Mouse (Mus musculus) cerebellum, adult 2 months (tissue): ENCODE measurements at regions not wholly inside any gene's neighbourhood (a gene's known extent, or its start where the extent isn't known, plus 50 kb on each side); places are given as distances from the start of the nearest gene placed in this dataset.

Experiments
- DNase-seq, 2 experiments: peaks; one replicate each; pipeline ENCODE4 v3.0.0; 2021
- H3K27ac ChIP-seq: fragments of 200-500 bp; 2 replicates; pipeline ENCODE4 v1.5.1; 2012; ENCODE audit warnings: low read length, control low read depth, inconsistent platforms; ENCODE audit not compliant: insufficient read depth
- H3K27me3 ChIP-seq: fragments of 200-500 bp; 2 replicates; pipeline ENCODE4 v1.6.1; 2012; ENCODE audit warnings: inconsistent platforms, mild to moderate bottlenecking, low read length, moderate library complexity; ENCODE audit not compliant: control insufficient read depth, insufficient read depth
- H3K4me1 ChIP-seq: fragments of 200-500 bp; 2 replicates; pipeline ENCODE4 v1.6.1; 2011; ENCODE audit warnings: low read length; ENCODE audit not compliant: control insufficient read depth, insufficient read depth
- H3K4me3 ChIP-seq: fragments of 200-500 bp; replicated peaks from 2 replicates; pipeline ENCODE3; 2011; ENCODE audit warnings: mild to moderate bottlenecking, low read depth, low read length, control low read depth; ENCODE audit not compliant: insufficient read depth
- CTCF ChIP-seq: fragments of 200-500 bp; IDR thresholded peaks from 2 replicates; pipeline ENCODE4 v1.5.1; 2011; ENCODE audit warnings: low read depth, mild to moderate bottlenecking, control low read depth, low read length, moderate library complexity, borderline replicate concordance; ENCODE audit not compliant: insufficient read depth
- POLR2A ChIP-seq: fragments of 200-500 bp; IDR thresholded peaks from 2 replicates; pipeline ENCODE4 v1.6.1; 2011; ENCODE audit warnings: low read length, control low read depth, borderline replicate concordance; ENCODE audit not compliant: insufficient read depth
- WGBS: fragments of 180-500 bp; shearing (Covaris S2); methylation state at CpG from one replicate; pipeline ENCODE4 v1.1.7; 2018; 5-methylcytosine and 5-hydroxymethylcytosine counted together

GRCm38 (mm10) chr15:41375906-41376305 is 1241.7 kb downstream of the 9330182O14Rik start:
- Histone ChIP-seq H3K4me1 (no peaks in the 10 kb centered on the region), H3K4me3 (no peak overlapping the region), H3K27me3 (no peaks in the 10 kb centered on the region), H3K27ac (no peak overlapping the region)
- TF ChIP-seq POLR2A (no peak), CTCF (no peak)
- WGBS, result 89% methylated on average over 4 of the region's 4 CpGs
- DNase-seq, result no peak

- TF ChIP-seq CTCF (no peak), POLR2A (no peak)
These were observed 1245.5 kb downstream of the 9330182O14Rik start for GRCm38 (mm10) chr15:41379637-41380036.

GRCm38 (mm10) chr15:41380429-41380828 is 1246.3 kb downstream of the 9330182O14Rik start:
- 97% methylated on average over 7 of the region's 7 CpGs for WGBS
- no peak for DNase-seq
- no peak overlapping the region for H3K4me3 ChIP-seq
- H3K4me1 ChIP-seq, result no peaks in the 10 kb centered on the region
- H3K27me3 ChIP-seq, result no peaks in the 10 kb centered on the region
- no peak for TF ChIP-seq POLR2A
- no peak for TF ChIP-seq CTCF
- H3K27ac ChIP-seq, result no peak overlapping the region

More at GRCm38 (mm10) chr15:41379637-41380036, 1245.5 kb downstream of the 9330182O14Rik start:
- WGBS, result 90% methylated on average over 5 of the region's 5 CpGs
- DNase-seq, result no peak
- Histone ChIP-seq H3K27ac (no peak overlapping the region), H3K4me1 (no peaks in the 10 kb centered on the region), H3K4me3 (no peak overlapping the region), H3K27me3 (no peaks in the 10 kb centered on the region)

GRCm38 (mm10) chr15:41390699-41391098 is 1256.5 kb downstream of the 9330182O14Rik start:
- TF ChIP-seq POLR2A (no peak), CTCF (no peak)
- H3K4me3 ChIP-seq, result no peak overlapping the region
- no peak for DNase-seq
- no peak overlapping the region for H3K27ac ChIP-seq
- no peaks in the 10 kb centered on the region for H3K4me1 ChIP-seq
- 35% methylated on average over 2 of the region's 2 CpGs for WGBS
- H3K27me3 ChIP-seq, result no peaks in the 10 kb centered on the region
